Mouse (Mus musculus) stomach, postnatal 0 days (tissue): ENCODE data around the gene Baz1b. TPM values are rescaled to one million over a fixed set of nuclear protein-coding genes. Genes with fewer than 3 reads are reported as not detected.
A peak's percentile ranks its signal among the peaks of the same experiment; 100 is the strongest.

Experiments used
- ATAC-seq: fragments of 200-750 bp; cut with Nextera tagmentation; 2 replicates; pipeline ENCODE4 v1.8.0; 2017; ENCODE audit not compliant: low FRiP score, low TSS enrichment
- DNase-seq: peaks from one replicate; pipeline ENCODE4 v3.0.0-alpha.2; 2016; ENCODE audit warnings: low spot score
- H3K27ac ChIP-seq: fragments of 300-500 bp; sonication (generic); replicated peaks from 2 replicates; pipeline ENCODE4 v1.5.1; 2014; ENCODE audit warnings: mild to moderate bottlenecking, control low read depth
- H3K27me3 ChIP-seq: fragments of 300-500 bp; sonication (generic); 2 replicates; pipeline ENCODE4 v1.6.1; 2014; ENCODE audit warnings: low read length; ENCODE audit not compliant: control insufficient read depth, insufficient read depth
- H3K36me3 ChIP-seq: fragments of 300-500 bp; sonication (generic); 2 replicates; pipeline ENCODE4 v1.6.1; 2014; ENCODE audit warnings: low read length, mixed read lengths; ENCODE audit not compliant: control insufficient read depth, insufficient read depth
- H3K4me1 ChIP-seq: fragments of 300-500 bp; sonication (generic); replicated peaks from 2 replicates; pipeline ENCODE4 v1.6.1; 2014; ENCODE audit warnings: antibody characterized with exemption; ENCODE audit not compliant: control insufficient read depth, insufficient read depth
- H3K4me2 ChIP-seq: fragments of 300-500 bp; sonication (generic); replicated peaks from 2 replicates; pipeline ENCODE4 v1.6.1; 2014; ENCODE audit warnings: low read depth, mild to moderate bottlenecking, control low read depth, moderate library complexity
- H3K4me3 ChIP-seq: fragments of 300-500 bp; sonication (generic); 2 replicates; pipeline ENCODE4 v1.5.1; 2014; ENCODE audit warnings: low read depth, low read length, control low read depth
- H3K9ac ChIP-seq: fragments of 300-500 bp; sonication (generic); 2 replicates; pipeline ENCODE4 v1.6.1; 2014; ENCODE audit warnings: mild to moderate bottlenecking, low read length, control low read depth, mixed read lengths
- H3K9me3 ChIP-seq: fragments of 300-500 bp; sonication (generic); 2 replicates; pipeline ENCODE4 v1.6.1; 2016; ENCODE audit warnings: low read length; ENCODE audit not compliant: control insufficient read depth
- CTCF ChIP-seq: IDR thresholded peaks from 2 replicates; pipeline ENCODE4 v1.5.1; 2016; ENCODE audit warnings: antibody characterized with exemption, low read depth, mild to moderate bottlenecking, moderate library complexity
- EP300 ChIP-seq: optimal IDR thresholded peaks from 2 replicates; pipeline ENCODE3; 2016; ENCODE audit warnings: antibody characterized with exemption
- WGBS: fragments of 180-500 bp; shearing (Covaris S2); extraction: QIAGEN DNeasy Blood & Tissue Kit; methylation state at CpG from one replicate; pipeline ENCODE4 v1.1.7; 2014; 5-methylcytosine and 5-hydroxymethylcytosine counted together
- polyA plus RNA-seq: library from polyadenylated mRNA; unstranded; fragments of >200 nt; fragmentation: Nextera tagmentation; extraction: Ambion mirVana; gene quantifications from 2 replicates; pipeline ENCODE4 v1.2.1, GENCODE M21; 2015

Gene Baz1b
- polyA plus RNA-seq, 1 experiment from 2014 or later = 10.2 TPM

GRCm38 (mm10) chr5:135248956-135249676 is 62.1 kb downstream of the Baz1b start:
- Histone ChIP-seq H3K4me2 (no peak overlapping the region), H3K36me3 (peaks cover 9% of the 10 kb centered on the region), H3K4me1 (peaks cover 4% of the 10 kb centered on the region; the same call in 1 of the 2 replicates), H3K27me3 (peaks cover 5% of the 10 kb centered on the region; the same call in 1 of the 2 replicates), H3K9me3 (no peaks in the 10 kb centered on the region), H3K9ac (no peak overlapping the region), H3K4me3 (no peak overlapping the region), H3K27ac (no peak overlapping the region)
- DNase-seq (no peak), ATAC-seq (no peak)
- TF ChIP-seq EP300 (no peak), CTCF (no peak)
- WGBS = 88% methylated on average over 16 of the region's 16 CpGs

DNA sequence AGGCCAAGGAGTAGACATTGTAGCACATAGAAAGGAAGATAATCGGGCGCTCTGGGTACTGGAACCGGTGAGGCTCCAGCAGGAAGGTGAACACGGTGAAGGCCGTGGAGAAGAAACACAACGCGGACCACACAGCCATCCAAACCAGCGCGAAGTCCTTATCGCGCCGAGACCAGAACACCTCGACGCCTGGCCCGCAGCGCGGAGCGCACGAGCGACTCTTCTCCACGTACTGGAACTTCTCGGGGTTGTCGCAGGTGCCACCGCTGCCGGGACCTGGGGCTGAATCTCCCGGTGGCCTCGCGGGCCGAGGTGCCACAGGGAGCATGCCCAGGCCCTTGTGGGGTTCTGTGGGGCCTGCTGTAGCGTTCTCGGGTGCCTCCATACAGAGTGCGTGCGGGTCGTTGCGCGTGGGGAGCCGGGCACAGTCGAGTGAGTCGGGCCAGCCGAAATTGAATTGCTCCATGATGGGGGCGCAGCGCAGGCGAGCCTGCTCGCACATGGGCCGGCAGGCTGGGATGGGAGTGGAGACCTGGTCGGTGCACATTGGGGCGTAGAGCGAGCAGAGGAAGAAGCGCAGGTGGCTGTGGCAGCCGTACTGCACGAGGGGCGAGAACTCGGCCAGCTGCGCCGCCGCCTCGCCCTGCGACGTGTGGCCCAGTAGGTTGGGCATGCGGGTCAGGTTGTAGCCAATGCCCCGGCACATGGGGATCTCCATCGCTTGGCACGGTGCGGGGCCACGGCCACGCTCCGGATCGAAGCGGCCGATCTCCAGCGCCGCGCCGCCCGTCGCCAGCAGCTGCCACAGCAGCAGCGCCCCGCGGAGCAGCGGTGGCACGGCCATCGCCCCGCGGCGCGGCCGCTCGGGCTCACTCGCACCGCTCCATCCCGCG is 63.4 kb downstream of the Baz1b start:
- no peaks in the 10 kb centered on the region for H3K9me3 ChIP-seq
- 3% methylated on average over 62 of the region's 92 CpGs for WGBS
- DNase-seq (peak; percentile 38), ATAC-seq (peak; percentile 53)
- H3K4me3 ChIP-seq = peak overlapping the region; percentile 52
- TF ChIP-seq CTCF = no peak
- no peak for TF ChIP-seq EP300
- peaks cover 4% of the 10 kb centered on the region; the same call in 1 of the 2 replicates for H3K4me1 ChIP-seq
- no peaks in the 10 kb centered on the region; the same call in 1 of the 2 replicates for H3K36me3 ChIP-seq
- H3K27ac ChIP-seq = no peak overlapping the region
- peaks cover 5% of the 10 kb centered on the region; the same call in 1 of the 2 replicates for H3K27me3 ChIP-seq
- H3K9ac ChIP-seq = peak overlapping the region; percentile 45
- H3K4me2 ChIP-seq = peak overlapping the region; percentile 95

- no peaks in the 10 kb centered on the region for H3K9me3 ChIP-seq
- peak within 1 kb of the TSS; percentile 45 for H3K9ac ChIP-seq
- peaks cover 4% of the 10 kb centered on the region; the same call in 1 of the 2 replicates for H3K4me1 ChIP-seq
- peaks cover 5% of the 10 kb centered on the region; the same call in 1 of the 2 replicates for H3K27me3 ChIP-seq
- peak; percentile 92 for ATAC-seq
- peak; percentile 89 for DNase-seq
- no peak within 1 kb of the TSS for H3K27ac ChIP-seq
- H3K4me2 ChIP-seq = peak within 1 kb of the TSS; percentile 95
- H3K36me3 ChIP-seq = no peaks in the 10 kb centered on the region; the same call in 1 of the 2 replicates
- WGBS = under 1% methylated on average over 49 of the region's 51 CpGs
- TF ChIP-seq CTCF (no peak), EP300 (no peak)
- peak within 1 kb of the TSS; percentile 52 for H3K4me3 ChIP-seq
Measured at GRCm38 (mm10) chr5:135251079-135251454, 64.0 kb downstream of the Baz1b start, which contains the start of gene Fzd9. Gene Fzd9, minus strand, starts transcription at chr5:135251230.

- ATAC-seq (no peak), DNase-seq (no peak)
- H3K4me1 ChIP-seq = peaks cover 4% of the 10 kb centered on the region
- no peak overlapping the region for H3K9ac ChIP-seq
- no peaks in the 10 kb centered on the region for H3K9me3 ChIP-seq
- WGBS = 25% methylated on average over 12 of the region's 12 CpGs
- H3K36me3 ChIP-seq = no peaks in the 10 kb centered on the region
- no peak overlapping the region for H3K4me2 ChIP-seq
- TF ChIP-seq EP300 (no peak), CTCF (no peak)
- H3K27me3 ChIP-seq = peaks cover 5% of the 10 kb centered on the region; the same call in 1 of the 2 replicates
- no peak overlapping the region for H3K27ac ChIP-seq
- no peak overlapping the region for H3K4me3 ChIP-seq
Measured at GRCm38 (mm10) chr5:135253741-135254401, 66.8 kb downstream of the Baz1b start.

- H3K4me2 ChIP-seq = no peak overlapping the region
- H3K9ac ChIP-seq = no peak overlapping the region
- H3K9me3 ChIP-seq = no peaks in the 10 kb centered on the region
- no peak overlapping the region for H3K4me3 ChIP-seq
- no peaks in the 10 kb centered on the region; the same call in none of the 2 replicates for H3K4me1 ChIP-seq
- no peaks in the 10 kb centered on the region for H3K36me3 ChIP-seq
- WGBS = 82% methylated on average over 3 of the region's 3 CpGs
- no peak overlapping the region for H3K27ac ChIP-seq
- TF ChIP-seq CTCF (no peak), EP300 (no peak)
- no peak for ATAC-seq
- DNase-seq = no peak
- no peaks in the 10 kb centered on the region for H3K27me3 ChIP-seq
Measured at GRCm38 (mm10) chr5:135256166-135256565, 69.1 kb downstream of the Baz1b start.
